In the genomic region with DNA sequence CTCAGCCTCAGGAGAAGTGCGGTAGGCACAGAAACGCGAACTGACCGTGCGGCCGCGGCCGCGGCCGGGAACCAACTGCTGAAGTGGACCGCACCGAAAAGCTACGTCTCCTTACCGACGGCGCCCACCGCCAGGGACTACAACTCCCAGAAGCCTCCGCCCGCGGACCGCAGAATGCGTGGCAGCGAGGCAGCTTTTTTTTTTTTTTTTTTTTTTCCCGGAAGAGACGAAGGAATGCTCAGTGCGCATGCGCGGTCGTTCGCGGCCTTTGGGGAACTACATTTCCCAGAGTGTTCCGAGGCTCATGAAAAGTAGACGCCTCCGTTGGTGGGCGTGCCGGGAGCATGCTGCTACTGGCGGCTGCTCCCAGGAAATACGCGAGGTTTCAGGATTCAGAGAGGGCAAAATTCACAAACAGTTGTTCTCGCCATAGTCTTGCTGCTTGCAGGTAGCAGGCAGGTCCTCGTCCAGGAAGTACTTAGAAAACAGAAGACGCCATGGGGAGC, we compare ENCODE assay signal across 8 mouse cellular contexts. TPM values are rescaled to one million over a fixed set of nuclear protein-coding genes. Genes with fewer than 3 reads are reported as not detected.
DNase-seq lines count a peak whose midpoint lies in the region; ATAC-seq lines count a peak whose summit lies in the region.

A gene (minus strand): TSS at position 141 of the 506 bp plus-strand sequence.

- WGBS in heart, embryonic 10.5 days: under 1% methylated on average over 42 of the region's 42 CpGs
- WGBS in kidney, embryonic 15.5 days: under 1% methylated on average over 41 of the region's 42 CpGs

- peaks cover 9% of the 10 kb centered on the region; the same call in 1 of the 2 replicates for H3K36me3 ChIP-seq in heart, embryonic 10.5 days
- H3K36me3 ChIP-seq in kidney, embryonic 15.5 days: peaks cover 9% of the 10 kb centered on the region

- peak within 1 kb of the TSS; percentile 90 for H3K4me2 ChIP-seq in kidney, embryonic 15.5 days

- H3K4me3 ChIP-seq in heart, embryonic 10.5 days: peak within 1 kb of the TSS; percentile 94
- H3K4me3 ChIP-seq in kidney, embryonic 15.5 days (replicated peaks): peak within 1 kb of the TSS; percentile 80

- ATAC-seq in erythroblast, adult 5-6 weeks (replicated peaks; ENCODE audit: low FRiP score, poor library complexity, severe bottlenecking): peak; percentile 96
- ATAC-seq in kidney, embryonic 15.5 days (replicated peaks; ENCODE audit: low FRiP score): peak; percentile 96
- ATAC-seq in monocyte, adult 5-6 weeks (replicated peaks; ENCODE audit: insufficient number of reproducible peaks, low FRiP score, low TSS enrichment, poor library complexity, severe bottlenecking): peak; percentile 91

- H3K9me3 ChIP-seq in heart, embryonic 10.5 days: no peaks in the 10 kb centered on the region
- H3K9me3 ChIP-seq in kidney, embryonic 15.5 days (replicated peaks): no peaks in the 10 kb centered on the region

- peak within 1 kb of the TSS; percentile 89 for H3K9ac ChIP-seq in kidney, embryonic 15.5 days

- peak within 1 kb of the TSS; percentile 95 for H3K27ac ChIP-seq in heart, embryonic 10.5 days
- H3K27ac ChIP-seq in kidney, embryonic 15.5 days: peak within 1 kb of the TSS; percentile 81

- peak; percentile 93 to 94 for DNase-seq in B cell, adult 2 months
- DNase-seq in brain, adult 2 months (ENCODE audit: low read depth, low spot score): peak; percentile 99
- DNase-seq in heart, embryonic 10.5 days (ENCODE audit: low spot score): peak; percentile 98
- DNase-seq in liver: peak; percentile 98
- DNase-seq in spleen, postnatal 4 days (ENCODE audit: low spot score in 2 of 2): peak; percentile 93 to 98

- H3K4me1 ChIP-seq in heart, embryonic 10.5 days: 0 out of 2 replicates have a peak, but pooled peaks cover 9% of the 10 kb centered on the region
- H3K4me1 ChIP-seq in kidney, embryonic 15.5 days: peaks cover 11% of the 10 kb centered on the region; the same call in 1 of the 2 replicates

- H3K27me3 ChIP-seq in heart, embryonic 10.5 days (ENCODE audit: insufficient read depth, poor library complexity, severe bottlenecking): no peaks in the 10 kb centered on the region
- H3K27me3 ChIP-seq in kidney, embryonic 15.5 days: no peaks in the 10 kb centered on the region

RNA-seq across cellular contexts. Expression of the gene that starts here (rescaled TPM):
- total RNA-seq in erythroblast, adult 5-6 weeks (2015; ENCODE audit: low replicate concordance): 5.8 and 15.0 TPM in 2 replicates
- 10.1 and 11.8 TPM in 2 replicates for total RNA-seq in erythroblast, adult 5-6 weeks (2017; ENCODE audit: low replicate concordance)
- 14.1 and 19.7 TPM in 2 replicates for polyA plus RNA-seq in heart, embryonic 10.5 days (2016; fragmentation: Nextera tagmentation; extraction: Ambion mirVana)
- 18.4 and 18.6 TPM in 2 replicates for polyA plus RNA-seq in kidney, embryonic 15.5 days (2015; fragmentation: Nextera tagmentation; extraction: Ambion mirVana)
- 18.8 to 22.9 TPM (median 21.2 TPM) in 3 replicates for total RNA-seq in monocyte, adult 5-6 weeks (2017)

Comparison
In these comparisons a context has a peak if more than half of its experiments do, and no peak if none do; other contexts are left out.
1. Peak in every context shown above with its lines: DNase-seq, ATAC-seq, H3K4me3 ChIP-seq and H3K27ac ChIP-seq.